Mouse (Mus musculus) retina, postnatal 7 days (tissue): Measurements from ENCODE around the gene Fam13c.
A peak's percentile ranks its signal among the peaks of the same experiment; 100 is the strongest.
"Not testable (repeated sequence)": the region's sequence is repeated elsewhere in the genome, so short reads cannot be mapped to it uniquely, and the experiment has no call there.

Source experiments
- DNase-seq: peaks from one replicate; pipeline ENCODE4 v3.0.0-alpha.2; 2012; ENCODE audit warnings: low read depth, low spot score

The Fam13c gene

GRCm38 (mm10) chr10:70439676-70440521 is at the start of gene Fam13c:
Fam13c (plus strand) TSS chr10:70440481.
- DNase-seq, result no peak

GRCm38 (mm10) chr10:70395900-70396299 is 44.4 kb upstream of the Fam13c start:
- DNase-seq, result no peak

- DNase-seq, result no peak
Observed at GRCm38 (mm10) chr10:70398224-70398623, 42.1 kb upstream of the Fam13c start.

- DNase-seq, result no peak
Observed at GRCm38 (mm10) chr10:70402006-70402405, 38.3 kb upstream of the Fam13c start.

- DNase-seq, result no peak
Observed at GRCm38 (mm10) chr10:70402711-70403110, 37.6 kb upstream of the Fam13c start.

GRCm38 (mm10) chr10:70417811-70418486 is 22.3 kb upstream of the Fam13c start:
- DNase-seq, result no peak

GRCm38 (mm10) chr10:70419282-70420264 is 20.7 kb upstream of the Fam13c start:
- DNase-seq, result no peak

GRCm38 (mm10) chr10:70426373-70426772 is 13.9 kb upstream of the Fam13c start:
- DNase-seq, result no peak

GRCm38 (mm10) chr10:70428121-70428662 is 12.1 kb upstream of the Fam13c start:
- DNase-seq, result no peak

- no peak for DNase-seq
Observed at GRCm38 (mm10) chr10:70429341-70429740, 10.9 kb upstream of the Fam13c start.

- no peak for DNase-seq
Observed at GRCm38 (mm10) chr10:70433334-70433733, 6.9 kb upstream of the Fam13c start.

- not testable (repeated sequence) for DNase-seq
Observed at GRCm38 (mm10) chr10:70433736-70434135, 6.5 kb upstream of the Fam13c start.

GRCm38 (mm10) chr10:70436656-70437055 is 3.6 kb upstream of the Fam13c start:
- DNase-seq, result no peak

- no peak for DNase-seq
Observed at GRCm38 (mm10) chr10:70437289-70437688, 3.0 kb upstream of the Fam13c start.

- peak; percentile 40 for DNase-seq
Observed at GRCm38 (mm10) chr10:70440639-70441461, 569 bp downstream of the Fam13c start.

- no peak for DNase-seq
Observed at GRCm38 (mm10) chr10:70442156-70442555, 1.9 kb downstream of the Fam13c start.

GRCm38 (mm10) chr10:70442623-70443022 is 2.3 kb downstream of the Fam13c start:
- DNase-seq, result no peak

GRCm38 (mm10) chr10:70447787-70448186 is 7.5 kb downstream of the Fam13c start:
- DNase-seq, result no peak

- no peak for DNase-seq
Observed at GRCm38 (mm10) chr10:70449206-70449605, 8.9 kb downstream of the Fam13c start.

GRCm38 (mm10) chr10:70455886-70456305 is 15.6 kb downstream of the Fam13c start:
- no peak for DNase-seq
